Mouse (Mus musculus): ENCODE data around the gene Larp4b.

Larp4b gene

GRCm38 (mm10) chr13:9180221-9180620 is 86.5 kb downstream of the Larp4b start:
- DNase-seq (ENCODE audit: low spot score in 2 of 2), result no peak

DNA sequence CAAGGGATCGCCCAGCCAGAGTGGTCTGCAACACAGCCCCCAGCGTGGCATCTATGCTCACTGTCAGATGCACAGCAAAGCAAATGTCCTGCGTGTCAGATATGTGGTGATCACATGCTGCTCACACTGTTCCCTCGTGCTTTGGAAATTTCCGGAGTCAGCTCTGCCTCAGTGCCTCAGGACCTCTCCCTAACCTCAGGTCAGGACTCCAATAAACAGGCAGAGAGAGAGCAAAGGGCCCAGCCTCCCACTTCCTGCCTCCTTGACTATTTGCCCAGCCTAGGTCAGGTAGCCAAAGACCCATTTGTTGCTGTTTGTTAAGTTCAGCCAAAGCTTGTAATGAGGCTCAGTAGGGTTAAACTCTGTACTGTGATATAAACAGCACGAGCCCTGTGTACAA is 87.4 kb downstream of the Larp4b start:
- no peak for DNase-seq (ENCODE audit: low spot score in 2 of 2)

DNA sequence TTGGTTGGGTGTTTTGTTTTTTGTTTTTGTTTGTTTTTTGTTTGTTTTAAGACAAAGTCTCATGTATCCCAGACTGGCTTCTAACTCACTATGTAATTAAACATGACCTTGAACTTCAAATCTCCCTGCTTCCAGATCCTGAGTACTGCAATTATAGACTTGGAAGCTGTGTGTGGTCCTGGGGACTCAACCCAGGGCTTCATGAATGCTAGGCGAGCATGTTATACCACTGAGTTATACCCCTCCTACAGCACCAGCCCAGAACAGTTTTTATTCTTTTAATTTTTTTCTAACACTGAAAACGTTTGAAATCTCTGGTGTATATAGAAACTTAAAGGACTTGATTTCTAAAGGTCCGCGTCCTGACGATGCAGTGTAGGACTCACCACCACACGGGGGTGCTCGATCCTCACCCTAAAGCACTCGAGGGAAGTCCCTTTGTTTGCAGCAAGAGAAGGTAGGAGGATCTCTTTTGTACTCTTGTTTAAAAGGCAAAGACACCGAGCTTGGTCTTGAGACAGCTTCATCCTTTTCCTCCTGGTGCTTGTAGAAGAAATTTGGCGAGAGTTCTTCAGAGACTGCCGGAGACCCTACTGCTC is 88.1 kb downstream of the Larp4b start:
- DNase-seq (ENCODE audit: low spot score in 2 of 2), result peak; percentile 74 to 87

DNA sequence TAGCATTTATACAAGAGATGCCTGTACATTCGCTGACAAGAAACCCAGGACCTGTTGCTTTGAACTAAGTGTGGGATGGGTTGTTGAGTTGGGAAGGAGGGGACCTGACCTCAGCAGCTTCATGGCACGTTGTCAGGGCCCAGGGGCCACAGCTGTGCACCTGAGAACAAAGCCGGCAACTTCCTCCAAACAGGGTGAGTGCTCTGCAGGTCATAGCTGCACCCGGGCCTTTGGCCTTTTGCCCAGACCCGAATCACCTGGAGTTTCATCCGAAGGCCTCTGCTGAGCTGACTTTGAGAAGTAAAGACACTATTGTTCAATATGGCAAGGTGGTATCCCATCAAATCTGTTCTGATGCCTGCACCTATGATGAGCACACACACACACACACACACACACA is 90.6 kb downstream of the Larp4b start:
- DNase-seq (ENCODE audit: low spot score in 2 of 2), result no peak

DNA sequence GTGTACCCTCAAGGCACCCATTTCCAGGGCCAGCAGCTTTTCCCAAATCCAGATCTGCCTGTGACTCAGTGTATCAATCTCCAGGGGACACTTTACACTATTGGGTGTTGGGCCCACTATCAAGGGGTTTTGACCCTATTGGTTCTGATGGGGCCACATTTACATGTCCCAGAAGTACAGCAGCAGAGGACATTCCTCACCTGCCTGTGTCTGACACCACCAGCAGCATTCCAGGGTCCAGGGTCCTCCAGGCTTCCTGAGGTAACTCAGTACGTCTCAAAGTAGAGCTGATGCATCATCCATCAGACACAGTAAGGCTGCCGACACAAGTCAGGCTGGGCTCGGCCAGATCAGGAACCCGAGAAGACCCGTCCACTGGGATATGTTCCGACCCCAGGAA is 91.0 kb downstream of the Larp4b start:
- no peak for DNase-seq (ENCODE audit: low spot score in 2 of 2)

- DNase-seq (ENCODE audit: low spot score in 2 of 2), result no peak
Measured at GRCm38 (mm10) chr13:9187156-9187555, 93.5 kb downstream of the Larp4b start.

DNA sequence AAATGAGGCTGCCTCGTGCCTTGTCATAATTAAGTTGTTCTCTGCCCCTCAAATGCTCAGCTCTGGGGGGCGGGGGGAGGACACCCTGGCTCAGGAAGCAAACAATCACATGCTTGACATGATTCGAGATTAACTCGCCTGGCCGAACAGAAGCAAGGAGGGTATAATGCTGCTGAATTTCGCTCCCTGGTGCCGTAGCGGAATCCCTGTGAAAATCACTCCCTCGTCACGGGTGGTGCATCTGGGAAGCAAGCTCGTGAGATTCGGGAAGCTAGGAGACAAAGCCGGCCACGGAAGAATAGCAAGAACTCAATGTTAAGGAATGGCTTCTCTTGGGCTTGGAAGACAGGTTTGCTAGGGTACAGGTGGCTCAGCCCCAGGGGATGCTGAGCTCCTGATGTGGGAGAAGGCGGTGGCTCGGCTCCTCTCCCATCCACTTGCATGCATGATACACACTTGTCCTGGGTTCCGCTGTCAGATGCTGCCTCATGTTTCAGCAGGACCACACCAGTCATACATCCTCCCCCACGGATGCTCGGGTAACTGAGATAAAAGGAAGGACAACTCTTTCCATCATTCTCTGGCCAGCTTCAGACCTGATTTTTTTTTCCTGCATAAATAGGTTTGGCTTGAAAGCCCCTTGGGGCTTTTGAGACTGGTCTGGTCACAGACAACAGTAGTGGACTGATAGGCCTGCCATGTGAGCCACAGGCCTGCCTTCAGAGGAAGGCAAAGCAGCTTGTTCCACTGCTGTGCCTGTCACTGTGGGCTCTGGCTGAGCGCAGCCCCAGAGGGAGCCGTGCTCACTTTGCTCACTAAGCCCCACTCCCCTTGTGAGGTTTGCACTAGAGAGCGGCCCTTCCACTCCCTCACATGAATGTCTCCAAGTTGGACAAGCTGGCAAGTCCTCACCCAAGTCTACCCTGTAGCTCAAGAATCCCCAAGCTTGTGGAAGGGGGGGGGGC is 94.2 kb downstream of the Larp4b start:
- DNase-seq (ENCODE audit: low spot score in 2 of 2), result no peak

DNA sequence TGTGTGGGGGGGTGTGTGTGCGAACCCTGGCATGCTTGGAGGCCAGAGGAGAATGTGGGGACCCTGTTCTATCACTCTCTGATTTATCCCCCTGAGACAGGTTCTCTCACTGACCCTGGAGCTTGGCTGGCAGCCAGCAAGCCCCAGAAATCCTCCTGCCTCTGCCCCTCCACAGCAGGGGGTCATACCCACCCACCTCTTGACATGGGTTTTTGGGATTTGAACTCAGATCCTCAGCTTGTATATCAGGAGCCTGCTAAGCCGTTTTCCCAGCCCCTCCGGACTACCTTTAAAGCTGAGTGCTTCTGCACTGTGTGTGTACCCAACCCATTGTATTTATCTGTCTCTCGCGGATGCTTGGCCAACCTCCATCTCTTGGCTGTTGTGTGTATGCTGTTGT is 95.8 kb downstream of the Larp4b start:
- DNase-seq (ENCODE audit: low spot score in 2 of 2), result no peak

GRCm38 (mm10) chr13:9191172-9192140 is 97.8 kb downstream of the Larp4b start:
- DNase-seq (ENCODE audit: low spot score in 2 of 2), result peak; percentile 87 to 88

DNA sequence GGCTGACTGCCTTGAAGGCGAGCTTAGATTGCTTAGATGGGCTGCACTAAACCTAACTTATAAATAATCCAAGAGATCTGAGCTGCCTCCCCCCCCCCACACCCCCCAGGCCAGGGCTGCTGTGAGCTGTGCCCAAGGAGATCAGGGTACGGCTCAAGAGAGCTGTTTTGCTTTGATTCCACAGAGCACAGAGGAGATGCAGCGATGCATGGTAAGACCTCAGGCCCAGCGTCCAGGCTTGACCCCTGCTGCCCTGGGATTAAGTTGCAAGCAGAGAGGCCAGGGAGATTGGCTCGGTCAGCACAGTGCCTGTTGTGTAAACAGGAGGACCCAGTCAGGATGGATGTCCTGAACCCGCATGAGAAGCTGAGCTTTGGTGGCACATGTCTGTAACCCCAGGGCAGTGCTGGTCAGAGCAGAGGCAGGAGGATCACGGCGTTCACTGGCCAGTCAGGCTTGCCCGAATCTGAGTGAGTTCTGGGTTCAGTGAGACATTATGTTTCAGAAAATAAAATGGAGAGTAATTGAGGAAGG is 99.2 kb downstream of the Larp4b start:
- DNase-seq (ENCODE audit: low spot score in 2 of 2), result no peak

GRCm38 (mm10) chr13:9194656-9195055 is 101.0 kb downstream of the Larp4b start:
- DNase-seq (ENCODE audit: low spot score in 2 of 2), result no peak

DNA sequence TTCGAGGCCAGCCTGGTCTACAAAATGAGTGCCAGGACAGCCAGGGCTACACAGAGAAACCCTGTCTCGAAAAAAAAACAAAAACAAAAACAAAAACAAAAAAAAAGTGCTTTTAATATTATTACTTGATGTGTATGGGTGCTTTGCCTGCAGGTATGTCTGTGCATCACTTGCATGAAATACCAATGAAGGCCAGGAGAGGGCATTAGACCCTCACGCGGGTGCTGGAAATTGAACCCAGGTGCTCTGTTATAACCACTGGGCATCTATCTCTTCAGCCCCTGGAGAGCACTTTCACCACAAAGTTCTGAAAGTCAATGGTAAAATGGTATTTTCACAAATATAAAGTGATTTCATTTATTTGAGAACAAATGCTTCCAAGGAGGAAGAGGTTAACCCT is 101.9 kb downstream of the Larp4b start:
- no peak for DNase-seq (ENCODE audit: low spot score in 2 of 2)

DNA sequence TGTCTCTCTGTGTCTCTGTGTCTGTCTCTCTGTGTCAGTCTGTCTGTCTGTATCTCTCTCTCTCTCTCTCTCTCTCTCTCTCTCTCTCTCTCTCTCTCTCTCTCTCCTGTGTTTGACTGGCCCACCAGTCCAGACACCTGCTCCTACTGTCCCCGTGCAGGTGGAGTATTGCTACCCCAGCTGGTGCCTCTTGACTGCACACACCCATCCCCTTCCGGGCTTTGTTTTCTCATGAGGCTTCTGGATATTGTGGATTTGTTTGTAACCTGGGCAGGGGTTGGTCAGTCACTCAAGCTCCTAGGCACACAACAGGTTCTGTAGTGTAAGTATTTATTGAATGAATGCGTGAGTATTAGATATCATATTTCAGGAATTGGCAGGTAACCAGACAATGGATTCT is 104.4 kb downstream of the Larp4b start:
- no peak for DNase-seq (ENCODE audit: low spot score in 2 of 2)

GRCm38 (mm10) chr13:9198728-9199464 is 105.2 kb downstream of the Larp4b start:
- DNase-seq (ENCODE audit: low spot score in 2 of 2), result no peak

DNA sequence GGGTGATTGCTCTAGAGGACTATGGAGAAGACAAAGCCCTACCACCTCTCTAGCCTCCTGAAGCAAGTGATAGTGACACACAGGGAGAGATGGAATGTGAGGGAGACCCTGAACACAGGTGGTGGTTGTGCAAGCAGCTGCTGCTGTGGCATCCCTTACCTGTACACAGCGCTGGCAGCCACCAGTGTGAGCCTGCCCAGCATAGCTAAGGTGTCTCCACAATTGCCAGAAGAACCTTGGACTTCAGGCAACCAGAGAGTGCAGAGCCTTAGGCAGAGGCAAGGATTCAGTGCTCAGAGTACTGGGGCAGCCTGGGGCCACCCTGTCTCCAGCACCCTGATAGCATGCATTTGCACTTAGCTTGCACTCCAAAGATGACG is 105.8 kb downstream of the Larp4b start:
- no peak for DNase-seq (ENCODE audit: low spot score in 2 of 2)

DNA sequence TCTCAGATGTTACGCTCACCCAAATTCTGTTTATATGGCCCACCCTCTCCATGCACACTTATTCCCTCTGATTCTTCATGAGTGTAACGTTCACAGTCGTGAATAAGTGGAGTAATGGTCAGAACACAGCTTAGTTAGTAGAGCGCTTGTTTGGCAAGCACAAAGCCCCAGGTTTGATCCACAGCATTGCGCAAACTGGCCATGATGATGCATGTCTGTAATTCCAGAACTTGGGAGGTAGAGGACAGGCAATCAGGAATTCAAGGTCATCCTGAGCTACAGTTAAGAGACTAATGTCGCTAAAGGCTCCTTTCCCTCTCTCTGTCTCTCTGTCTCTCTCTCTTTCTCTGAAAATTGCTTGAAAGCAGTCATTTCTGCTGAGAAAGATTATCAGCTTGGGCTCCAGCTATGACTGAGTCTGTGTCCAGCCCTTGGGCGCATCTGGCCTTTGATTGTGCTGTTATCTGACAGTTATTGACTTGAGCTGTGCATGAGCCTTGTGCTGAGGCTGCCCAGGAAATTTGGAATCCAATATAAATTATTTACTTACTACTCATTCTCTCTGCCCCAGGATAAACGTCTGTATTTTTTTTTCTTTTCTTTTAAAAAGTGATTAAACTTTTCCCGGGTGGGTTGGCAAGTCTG is 129.2 kb downstream of the Larp4b start:
- no peak for DNase-seq (ENCODE audit: low spot score in 2 of 2)
